Mouse (Mus musculus) heart, embryonic 13.5 days (tissue): ENCODE data around the gene Irs2. TPM values are rescaled to one million over a fixed set of nuclear protein-coding genes. Genes with fewer than 3 reads are reported as not detected.
A peak's percentile ranks its signal among the peaks of the same experiment; 100 is the strongest.

Source experiments
- ATAC-seq: fragments of 200-750 bp; cut with Nextera tagmentation; 2 replicates; pipeline ENCODE4 v1.8.0; 2017; ENCODE audit warnings: moderate TSS enrichment; ENCODE audit not compliant: insufficient number of reproducible peaks, low FRiP score, low TSS enrichment; ENCODE audit errors: extremely low read depth
- H3K27ac ChIP-seq: fragments of 300-500 bp; sonication (generic); replicated peaks from 2 replicates; pipeline ENCODE4 v1.5.1; 2015; ENCODE audit warnings: moderate library complexity, mild to moderate bottlenecking, inconsistent platforms
- H3K27me3 ChIP-seq: fragments of 300-500 bp; sonication (generic); replicated peaks from 2 replicates; pipeline ENCODE4 v1.6.1; 2015; ENCODE audit warnings: mild to moderate bottlenecking, inconsistent platforms
- H3K36me3 ChIP-seq: fragments of 300-500 bp; sonication (generic); 2 replicates; pipeline ENCODE4 v1.6.1; 2015; ENCODE audit warnings: mild to moderate bottlenecking, inconsistent platforms
- H3K4me1 ChIP-seq: fragments of 300-500 bp; sonication (generic); 2 replicates; pipeline ENCODE4 v1.6.1; 2015; ENCODE audit warnings: inconsistent platforms
- H3K4me2 ChIP-seq: fragments of 300-500 bp; sonication (generic); 2 replicates; pipeline ENCODE4 v1.6.1; 2015; ENCODE audit warnings: inconsistent platforms, mild to moderate bottlenecking, moderate library complexity
- H3K4me3 ChIP-seq: fragments of 300-500 bp; sonication (generic); 2 replicates; pipeline ENCODE4 v1.5.1; 2015; ENCODE audit warnings: moderate library complexity, mild to moderate bottlenecking, inconsistent platforms
- H3K9ac ChIP-seq: fragments of 300-500 bp; sonication (generic); 2 replicates; pipeline ENCODE4 v1.6.1; 2015; ENCODE audit warnings: inconsistent platforms, mild to moderate bottlenecking, moderate library complexity
- H3K9me3 ChIP-seq: fragments of 300-500 bp; sonication (generic); 2 replicates; pipeline ENCODE4 v1.6.1; 2016; ENCODE audit warnings: inconsistent platforms
- WGBS: fragments of 180-500 bp; shearing (Covaris S2); methylation state at CpG from one replicate; pipeline ENCODE4 v1.1.7; 2015; ENCODE audit warnings: mixed read lengths; 5-methylcytosine and 5-hydroxymethylcytosine counted together
- polyA plus RNA-seq: library from polyadenylated mRNA; unstranded; fragments of >200 nt; fragmentation: Nextera tagmentation; extraction: Ambion mirVana; gene quantifications from 2 replicates; pipeline ENCODE4 v1.2.1, GENCODE M21; 2015

The Irs2 gene
- polyA plus RNA-seq, 1 experiment from 2014 or later = 3.2 TPM

DNA sequence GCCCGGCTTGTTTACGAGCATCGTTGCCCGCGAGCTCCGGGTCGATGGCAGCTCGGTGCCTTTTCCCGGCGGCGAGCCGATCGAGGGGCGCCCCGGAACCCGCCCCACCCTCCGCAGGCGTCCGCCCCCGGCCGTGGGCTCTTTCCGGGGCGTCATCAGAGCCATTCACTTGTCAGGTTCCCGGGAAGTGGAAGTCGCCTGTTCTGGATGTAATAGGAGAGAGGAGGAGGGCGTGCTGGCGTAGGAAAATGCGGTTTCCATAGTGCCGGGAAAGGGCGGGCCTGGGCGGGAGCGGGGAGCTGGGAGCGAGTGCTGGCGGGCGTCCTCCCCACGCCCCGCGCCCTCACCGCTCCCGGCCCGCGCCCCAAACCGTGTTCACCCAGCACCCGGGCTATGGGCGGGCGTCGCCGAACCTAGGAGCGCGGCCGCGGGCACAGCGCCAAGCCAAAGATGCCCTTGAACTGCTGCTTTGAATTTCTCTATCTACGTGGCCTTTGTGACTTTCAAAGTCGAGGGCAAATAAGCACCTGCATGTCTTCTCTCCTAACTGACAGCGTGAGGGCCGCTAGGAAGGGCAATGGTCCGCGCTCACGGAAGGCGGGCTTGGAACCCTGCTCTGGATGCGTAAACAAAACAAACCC is 1.3 kb upstream of the Irs2 start:
- Histone ChIP-seq H3K27me3 (no peaks in the 10 kb centered on the region; the same call in none of the 2 replicates), H3K9me3 (no peaks in the 10 kb centered on the region), H3K4me2 (peak overlapping the region; percentile 91), H3K4me3 (peak overlapping the region; percentile 84), H3K9ac (peak overlapping the region; percentile 98), H3K36me3 (peaks cover 18% of the 10 kb centered on the region), H3K27ac (peak overlapping the region; percentile 100), H3K4me1 (peaks cover 51% of the 10 kb centered on the region)
- peak; percentile 11 for ATAC-seq
- WGBS = under 1% methylated on average over 60 of the region's 62 CpGs

DNA sequence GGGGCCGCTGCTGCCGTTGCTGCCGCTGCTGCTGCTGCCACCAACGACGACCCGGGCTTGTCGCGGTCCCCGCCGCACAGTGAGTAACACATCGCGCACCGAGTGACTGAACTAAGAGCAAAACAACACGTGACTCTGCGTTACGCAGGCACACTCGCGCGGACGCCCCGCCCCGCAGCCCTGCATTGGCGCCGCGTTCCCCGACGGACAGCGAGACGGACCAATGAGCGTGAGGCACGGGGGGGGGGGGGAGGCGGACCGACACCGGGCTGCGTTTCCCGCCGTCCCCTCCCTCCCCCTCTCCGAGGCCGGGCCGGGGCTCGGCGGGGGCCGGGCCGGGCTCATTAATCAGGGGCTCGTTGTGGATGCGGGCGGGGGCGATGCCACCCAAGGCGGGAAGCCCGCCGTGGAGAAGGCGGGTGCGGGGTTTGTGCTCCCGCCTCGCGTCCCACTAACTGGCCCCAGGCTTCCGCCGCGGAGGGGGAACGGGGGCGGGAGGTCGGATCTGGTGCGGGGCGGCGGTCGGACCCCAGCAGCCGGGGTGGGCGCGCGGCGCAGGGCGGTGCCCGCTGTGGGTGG is 673 bp upstream of the Irs2 start:
- peak overlapping the region; percentile 100 for H3K27ac ChIP-seq
- H3K27me3 ChIP-seq = no peaks in the 10 kb centered on the region; the same call in none of the 2 replicates
- peak overlapping the region; percentile 91 for H3K4me2 ChIP-seq
- H3K4me3 ChIP-seq = peak overlapping the region; percentile 84
- 1% methylated on average over 53 of the region's 73 CpGs for WGBS
- H3K9ac ChIP-seq = peak overlapping the region; percentile 98
- peaks cover 57% of the 10 kb centered on the region for H3K4me1 ChIP-seq
- peaks cover 21% of the 10 kb centered on the region for H3K36me3 ChIP-seq
- no peaks in the 10 kb centered on the region for H3K9me3 ChIP-seq
- peak; percentile 80 for ATAC-seq

DNA sequence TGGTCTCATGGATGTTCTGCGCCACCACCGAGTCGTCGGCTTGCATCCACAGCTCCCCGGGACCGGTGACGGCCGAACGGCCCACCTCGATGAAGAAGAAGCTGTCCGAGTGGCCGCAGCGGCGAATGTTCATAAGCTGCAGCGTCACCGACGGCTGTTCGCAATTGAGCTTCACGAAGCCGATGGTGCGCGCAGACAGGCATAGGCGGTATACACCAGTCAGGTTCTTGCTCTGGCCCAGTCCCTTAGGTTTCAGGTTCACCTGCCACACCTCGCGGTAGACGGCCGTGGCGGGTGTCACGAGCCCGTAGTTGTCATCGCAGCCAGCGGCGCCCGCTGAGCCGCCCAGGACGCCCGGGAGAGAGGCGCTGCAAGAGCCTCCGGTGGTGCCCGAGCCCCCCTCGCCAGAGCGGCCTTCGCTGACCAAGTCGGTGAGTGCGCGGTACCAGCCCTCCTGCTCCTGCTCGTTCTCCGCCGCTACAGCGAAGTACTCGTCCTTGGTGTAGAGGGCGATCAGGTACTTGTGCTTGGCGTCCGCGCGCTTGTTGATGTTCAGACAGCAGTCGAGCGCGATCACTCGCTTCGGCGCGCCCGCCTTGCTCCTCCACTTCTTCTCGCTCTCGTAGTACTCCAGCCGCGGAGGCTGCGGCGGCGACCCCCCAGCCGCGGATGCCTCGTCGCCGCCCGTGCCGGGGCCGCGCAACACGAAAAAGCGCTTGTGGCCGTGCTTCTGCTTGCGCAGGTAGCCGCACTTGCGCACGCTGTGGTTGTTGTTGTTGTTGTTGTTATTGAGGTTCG is 478 bp downstream of the Irs2 start:
- Histone ChIP-seq H3K9me3 (no peaks in the 10 kb centered on the region), H3K4me2 (peak overlapping the region; percentile 91), H3K27ac (peak overlapping the region; percentile 100), H3K9ac (peak overlapping the region; percentile 95), H3K27me3 (no peaks in the 10 kb centered on the region; the same call in none of the 2 replicates), H3K4me1 (peaks cover 63% of the 10 kb centered on the region), H3K36me3 (peaks cover 21% of the 10 kb centered on the region), H3K4me3 (peak overlapping the region; percentile 84)
- under 1% methylated on average over 88 of the region's 88 CpGs for WGBS
- ATAC-seq = no peak

DNA sequence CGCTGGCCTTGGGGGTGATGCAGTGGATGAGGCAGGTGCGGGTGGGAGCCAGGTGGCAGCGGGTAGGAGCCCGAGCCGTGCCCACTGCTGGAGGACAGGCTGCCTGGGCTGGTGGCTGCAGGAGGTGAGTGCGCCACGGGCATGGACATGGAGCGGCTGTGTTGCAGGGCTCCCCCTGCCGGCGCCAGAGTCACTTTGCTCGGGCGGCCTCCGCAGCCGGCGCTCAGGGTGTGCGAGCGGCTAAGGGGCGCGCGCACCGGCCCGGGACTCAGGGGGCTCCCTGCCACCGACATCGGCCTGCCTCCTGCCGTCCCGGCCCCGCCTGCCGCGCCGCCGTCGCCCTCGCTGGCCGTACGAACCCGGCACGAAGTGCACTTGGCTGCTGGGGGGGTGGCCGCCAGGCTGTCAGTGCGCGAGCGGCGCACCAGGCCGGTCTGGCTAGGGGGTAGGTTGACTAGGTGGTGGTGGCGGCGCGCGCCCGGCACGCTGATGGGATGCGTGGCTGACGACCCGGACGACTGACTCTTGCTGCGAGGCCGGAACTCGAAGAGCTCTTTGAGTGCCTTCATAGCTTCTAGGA is 1.2 kb downstream of the Irs2 start:
- peak overlapping the region; percentile 100 for H3K27ac ChIP-seq
- peak overlapping the region; percentile 91 for H3K4me2 ChIP-seq
- peak overlapping the region; percentile 84 for H3K4me3 ChIP-seq
- ATAC-seq = peak; percentile 32
- peaks cover 68% of the 10 kb centered on the region for H3K4me1 ChIP-seq
- H3K9me3 ChIP-seq = no peaks in the 10 kb centered on the region
- H3K36me3 ChIP-seq = peaks cover 21% of the 10 kb centered on the region
- peak overlapping the region; percentile 95 for H3K9ac ChIP-seq
- H3K27me3 ChIP-seq = no peaks in the 10 kb centered on the region; the same call in none of the 2 replicates
- WGBS = under 1% methylated on average over 48 of the region's 56 CpGs

- 78% methylated on average over 9 of the region's 9 CpGs for WGBS
- Histone ChIP-seq H3K4me3 (peak overlapping the region; percentile 84), H3K4me1 (peaks cover 71% of the 10 kb centered on the region), H3K27ac (peak overlapping the region; percentile 100; the same call in 1 of the 2 replicates), H3K36me3 (peaks cover 21% of the 10 kb centered on the region), H3K27me3 (no peaks in the 10 kb centered on the region; the same call in none of the 2 replicates), H3K4me2 (peak overlapping the region; percentile 91), H3K9ac (peak overlapping the region; percentile 95), H3K9me3 (no peaks in the 10 kb centered on the region)
- ATAC-seq = no peak
Observed at GRCm38 (mm10) chr8:11006276-11006630, 2.0 kb downstream of the Irs2 start.

GRCm38 (mm10) chr8:11005460-11006275 is 2.6 kb downstream of the Irs2 start:
- H3K36me3 ChIP-seq = peaks cover 21% of the 10 kb centered on the region
- 76% methylated on average over 26 of the region's 26 CpGs for WGBS
- no peaks in the 10 kb centered on the region; the same call in none of the 2 replicates for H3K27me3 ChIP-seq
- H3K9ac ChIP-seq = peak overlapping the region; percentile 95
- H3K27ac ChIP-seq = peak overlapping the region; percentile 100; the same call in 1 of the 2 replicates
- no peaks in the 10 kb centered on the region for H3K9me3 ChIP-seq
- no peak for ATAC-seq
- peak overlapping the region; percentile 84 for H3K4me3 ChIP-seq
- H3K4me2 ChIP-seq = peak overlapping the region; percentile 91
- H3K4me1 ChIP-seq = peaks cover 71% of the 10 kb centered on the region

- no peaks in the 10 kb centered on the region for H3K9me3 ChIP-seq
- no peak for ATAC-seq
Observed at GRCm38 (mm10) chr8:11004781-11005459, 3.3 kb downstream of the Irs2 start.

GRCm38 (mm10) chr8:11003917-11004470 is 4.3 kb downstream of the Irs2 start:
- H3K9ac ChIP-seq = peak overlapping the region; percentile 95
- no peaks in the 10 kb centered on the region for H3K9me3 ChIP-seq
- peak overlapping the region; percentile 84 for H3K4me3 ChIP-seq
- H3K4me1 ChIP-seq = peaks cover 75% of the 10 kb centered on the region
- no peak for ATAC-seq
- no peaks in the 10 kb centered on the region; the same call in none of the 2 replicates for H3K27me3 ChIP-seq
- peak overlapping the region; percentile 91 for H3K4me2 ChIP-seq
- peak overlapping the region; percentile 77 for H3K27ac ChIP-seq
- peaks cover 21% of the 10 kb centered on the region for H3K36me3 ChIP-seq
- 41% methylated on average over 7 of the region's 7 CpGs for WGBS

More at GRCm38 (mm10) chr8:11004781-11005459, 3.3 kb downstream of the Irs2 start:
- H3K27ac ChIP-seq = peak overlapping the region; percentile 77
- H3K4me3 ChIP-seq = peak overlapping the region; percentile 84
- H3K9ac ChIP-seq = peak overlapping the region; percentile 95
- H3K4me2 ChIP-seq = peak overlapping the region; percentile 91
- H3K4me1 ChIP-seq = peaks cover 71% of the 10 kb centered on the region
- peaks cover 21% of the 10 kb centered on the region for H3K36me3 ChIP-seq
- 62% methylated on average over 22 of the region's 22 CpGs for WGBS
- H3K27me3 ChIP-seq = no peaks in the 10 kb centered on the region; the same call in none of the 2 replicates

DNA sequence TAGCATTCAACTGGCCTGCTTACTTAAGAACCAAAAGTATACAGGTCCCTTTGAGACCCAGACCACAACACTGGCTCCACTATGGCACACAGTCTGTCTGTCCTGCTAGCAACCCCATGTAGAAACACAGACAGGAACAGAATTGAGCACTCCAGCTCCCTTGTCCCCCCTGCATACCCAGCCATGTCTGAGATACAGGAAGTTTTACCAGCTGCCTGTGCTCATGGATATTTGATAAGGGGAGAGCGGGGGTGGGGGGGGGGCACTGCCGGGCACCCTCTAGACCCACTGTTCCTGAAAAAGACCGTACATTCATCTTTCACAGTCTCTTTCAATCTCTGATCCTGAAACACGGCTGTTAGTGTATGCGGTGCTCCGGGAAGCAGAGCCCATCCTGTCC is 5.0 kb downstream of the Irs2 start:
- Histone ChIP-seq H3K4me3 (peak overlapping the region; percentile 84), H3K27me3 (no peaks in the 10 kb centered on the region; the same call in none of the 2 replicates), H3K4me1 (peaks cover 77% of the 10 kb centered on the region), H3K4me2 (peak overlapping the region; percentile 91), H3K36me3 (peaks cover 26% of the 10 kb centered on the region), H3K9me3 (no peaks in the 10 kb centered on the region), H3K9ac (peak overlapping the region; percentile 95), H3K27ac (peak overlapping the region; percentile 77)
- WGBS = 25% methylated on average over 6 of the region's 6 CpGs
- no peak for ATAC-seq

GRCm38 (mm10) chr8:11002816-11003215 is 5.4 kb downstream of the Irs2 start:
- no peak for ATAC-seq
- WGBS = 29% methylated on average over 6 of the region's 6 CpGs

More at GRCm38 (mm10) chr8:11002816-11003215, 5.4 kb downstream of the Irs2 start:
- Histone ChIP-seq H3K9ac (peak overlapping the region; percentile 95), H3K4me2 (peak overlapping the region; percentile 91), H3K27ac (peak overlapping the region; percentile 77), H3K4me3 (peak overlapping the region; percentile 84), H3K27me3 (no peaks in the 10 kb centered on the region; the same call in none of the 2 replicates), H3K4me1 (peaks cover 80% of the 10 kb centered on the region), H3K36me3 (peaks cover 31% of the 10 kb centered on the region), H3K9me3 (no peaks in the 10 kb centered on the region)
